Mouse (Mus musculus) liver, adult 2 months (tissue): ENCODE measurements around the gene Vcpkmt. TPM values are rescaled to one million over a fixed set of nuclear protein-coding genes. Genes with fewer than 3 reads are reported as not detected.
A peak's percentile ranks its signal among the peaks of the same experiment; 100 is the strongest.

Experiments used
- DNase-seq: peaks from one replicate; pipeline ENCODE4 v3.0.0-alpha.2; 2011; ENCODE audit warnings: low read depth, low spot score; ENCODE audit errors: extremely low read depth
- H3K27ac ChIP-seq: fragments of 200-500 bp; replicated peaks from 2 replicates; pipeline ENCODE4 v1.5.1; 2012; ENCODE audit warnings: low read depth, mild to moderate bottlenecking, control low read depth, inconsistent platforms, low read length; ENCODE audit not compliant: insufficient read depth
- H3K27me3 ChIP-seq: fragments of 200-500 bp; 2 replicates; pipeline ENCODE4 v1.6.1; 2012; ENCODE audit warnings: mild to moderate bottlenecking, moderate library complexity, low read length, inconsistent platforms; ENCODE audit not compliant: control insufficient read depth, insufficient read depth
- H3K36me3 ChIP-seq: fragments of 200-500 bp; 2 replicates; pipeline ENCODE4 v1.6.1; 2012; ENCODE audit warnings: low read length, inconsistent platforms; ENCODE audit not compliant: control insufficient read depth, insufficient read depth
- H3K4me1 ChIP-seq: fragments of 200-500 bp; 2 replicates; pipeline ENCODE4 v1.6.1; 2011; ENCODE audit warnings: low read length; ENCODE audit not compliant: control insufficient read depth, insufficient read depth
- H3K4me3 ChIP-seq: fragments of 200-500 bp; 2 replicates; pipeline ENCODE4 v1.5.1; 2011; ENCODE audit warnings: low read depth, mild to moderate bottlenecking, control low read depth, low read length, moderate library complexity; ENCODE audit not compliant: insufficient read depth
- H3K79me2 ChIP-seq: fragments of 200-500 bp; 2 replicates; pipeline ENCODE4 v1.6.1; 2012; ENCODE audit warnings: inconsistent platforms, mild to moderate bottlenecking, low read length, moderate library complexity; ENCODE audit not compliant: control insufficient read depth, insufficient read depth
- H3K9ac ChIP-seq: fragments of 200-500 bp; 2 replicates; pipeline ENCODE4 v1.6.1; 2012; ENCODE audit warnings: low read depth, mild to moderate bottlenecking, control low read depth, inconsistent platforms, low read length
- CTCF ChIP-seq: fragments of 200-500 bp; IDR thresholded peaks from 2 replicates; pipeline ENCODE4 v1.5.1; 2011; ENCODE audit warnings: low read depth, low read length, control low read depth
- POLR2A ChIP-seq: fragments of 200-500 bp; IDR thresholded peaks from 2 replicates; pipeline ENCODE4 v1.6.1; 2011; ENCODE audit warnings: low read length, control low read depth; ENCODE audit not compliant: insufficient read depth; ENCODE audit errors: extremely low read depth
- WGBS: fragments of 180-500 bp; shearing (Covaris S2); methylation state at CpG from one replicate; pipeline ENCODE4 v1.1.7; 2018; 5-methylcytosine and 5-hydroxymethylcytosine counted together
- polyA plus RNA-seq: library from polyadenylated mRNA; depleted of rRNA; stranded (reverse); fragments of >200 nt; gene quantifications from 2 replicates; pipeline ENCODE4 v1.2.3, GENCODE M21; 2012
- total RNA-seq: library from RNA; depleted of rRNA; stranded (reverse); fragments of >200 nt; gene quantifications from 2 replicates; pipeline ENCODE4 v1.2.3, GENCODE M21; 2014

Gene Vcpkmt
- total and polyA plus RNA-seq, 2 experiments, result 2.2 to 2.9 TPM

DNA sequence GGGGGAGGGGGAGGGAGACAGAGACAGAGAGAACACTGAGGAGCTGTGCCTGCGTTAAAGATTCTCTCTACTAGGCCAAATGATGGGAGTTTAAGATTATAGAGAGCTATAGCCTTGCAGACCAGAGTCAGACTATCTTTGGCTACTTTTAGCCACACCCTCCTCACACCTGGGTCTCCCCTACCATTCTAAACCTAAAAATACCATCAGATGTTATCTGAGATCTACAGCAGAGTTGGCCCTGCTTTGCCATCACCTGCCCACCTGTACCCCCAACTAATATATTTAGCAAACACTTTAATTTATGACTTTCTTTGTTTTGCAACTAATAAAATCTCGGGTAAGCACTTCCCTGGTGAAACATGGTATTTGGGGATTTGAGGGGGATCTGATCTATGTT, 38.3 kb downstream of the Vcpkmt start:
- TF ChIP-seq CTCF (no peak), POLR2A (no peak)
- 65% methylated on average over 2 of the region's 2 CpGs for WGBS
- H3K4me3 ChIP-seq, result no peak overlapping the region
- no peak for DNase-seq
- H3K27ac ChIP-seq, result no peak overlapping the region
- H3K4me1 ChIP-seq, result no peaks in the 10 kb centered on the region
- H3K9ac ChIP-seq, result no peak overlapping the region
- no peaks in the 10 kb centered on the region for H3K79me2 ChIP-seq
- no peaks in the 10 kb centered on the region for H3K27me3 ChIP-seq
- no peaks in the 10 kb centered on the region for H3K36me3 ChIP-seq

- no peaks in the 10 kb centered on the region; the same call in 1 of the 2 replicates for H3K4me1 ChIP-seq
These were observed 40.5 kb downstream of the Vcpkmt start for GRCm38 (mm10) chr12:69542376-69542775.

DNA sequence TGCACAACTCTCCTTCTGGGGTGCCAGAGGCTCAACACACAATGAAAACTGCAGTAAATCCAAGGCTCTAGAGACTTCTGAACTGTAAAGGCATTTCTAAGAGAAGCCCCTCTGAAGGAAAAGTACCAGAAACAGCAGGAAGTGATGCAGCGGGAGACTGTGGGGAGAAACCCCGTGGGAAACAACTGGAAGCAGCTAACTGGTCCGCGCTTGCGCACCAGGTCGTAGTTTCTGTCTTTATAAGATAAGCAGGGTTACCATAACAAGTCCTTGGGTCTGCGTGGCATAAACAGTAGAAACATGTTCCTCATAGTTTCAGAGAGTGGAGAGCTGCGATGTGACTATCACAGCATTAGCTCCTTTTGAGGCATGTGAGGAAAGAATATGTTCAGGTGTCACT, 41.2 kb downstream of the Vcpkmt start:
- no peaks in the 10 kb centered on the region for H3K36me3 ChIP-seq
- H3K9ac ChIP-seq, result no peak overlapping the region
- no peak overlapping the region for H3K27ac ChIP-seq
- no peaks in the 10 kb centered on the region; the same call in 1 of the 2 replicates for H3K4me1 ChIP-seq
- no peak for TF ChIP-seq CTCF
- TF ChIP-seq POLR2A, result no peak
- H3K27me3 ChIP-seq, result no peaks in the 10 kb centered on the region
- no peak for DNase-seq
- WGBS, result 81% methylated on average over 8 of the region's 8 CpGs
- H3K79me2 ChIP-seq, result no peaks in the 10 kb centered on the region
- H3K4me3 ChIP-seq, result no peak overlapping the region

More at GRCm38 (mm10) chr12:69542376-69542775, 40.5 kb downstream of the Vcpkmt start:
- no peak for DNase-seq
- Histone ChIP-seq H3K27ac (no peak overlapping the region), H3K36me3 (no peaks in the 10 kb centered on the region), H3K9ac (no peak overlapping the region), H3K4me3 (no peak overlapping the region), H3K27me3 (no peaks in the 10 kb centered on the region), H3K79me2 (no peaks in the 10 kb centered on the region)
- TF ChIP-seq POLR2A (no peak), CTCF (no peak)
- WGBS, result 95% methylated on average over 8 of the region's 8 CpGs

DNA sequence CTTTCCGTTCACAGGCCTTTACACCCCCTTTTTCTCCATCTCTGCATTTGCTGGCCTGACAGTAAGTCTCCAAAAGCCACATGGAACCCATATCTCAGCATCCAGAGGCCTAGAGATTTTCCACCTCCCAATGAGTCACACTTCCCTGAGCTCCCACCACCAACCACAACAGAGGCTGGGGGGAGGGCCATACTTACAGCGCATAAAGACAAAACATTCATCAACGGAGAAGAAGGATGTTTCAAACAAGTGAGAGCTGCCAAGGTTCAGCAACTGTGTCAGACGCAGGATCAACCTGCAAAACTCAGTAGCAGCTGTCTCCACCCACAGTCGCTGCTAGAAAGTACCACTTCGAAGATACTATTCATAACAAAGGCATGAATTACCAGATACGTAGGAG, 43.5 kb downstream of the Vcpkmt start:
- DNase-seq, result no peak
- 90% methylated on average over 7 of the region's 7 CpGs for WGBS
- H3K4me3 ChIP-seq, result no peak overlapping the region

DNA sequence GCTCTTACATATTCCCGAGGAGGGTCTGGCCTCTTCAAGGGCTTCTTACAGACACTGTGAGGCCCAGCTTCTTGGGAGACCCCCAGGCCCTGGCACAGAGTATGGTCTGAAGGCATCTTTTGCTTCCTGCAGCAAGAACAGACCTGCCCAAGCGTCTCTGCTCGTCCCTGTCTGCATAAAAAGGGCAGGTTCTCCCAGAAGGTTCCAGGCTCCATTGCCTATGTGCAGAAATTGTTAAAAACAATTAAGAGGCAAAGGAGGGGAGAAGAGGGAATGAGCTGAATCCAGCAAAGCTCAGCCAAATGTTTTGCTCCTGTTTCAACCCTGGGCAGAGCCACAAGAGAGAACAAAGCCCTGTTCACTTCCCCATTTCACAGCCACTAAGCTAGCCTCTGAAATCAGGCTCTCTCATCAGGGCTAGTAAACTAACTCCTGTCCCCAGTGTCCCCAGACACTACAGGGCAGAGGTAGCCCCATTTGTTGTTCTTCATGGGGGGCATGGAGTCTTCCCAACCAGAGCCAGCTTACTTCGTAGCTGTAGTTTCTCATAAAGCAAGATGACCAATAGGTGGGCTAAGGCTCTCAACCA, 44.4 kb downstream of the Vcpkmt start:
- WGBS, result 71% methylated on average over 4 of the region's 4 CpGs
- Histone ChIP-seq H3K4me1 (no peaks in the 10 kb centered on the region; the same call in 1 of the 2 replicates), H3K9ac (peak overlapping the region; percentile 50; the same call in 1 of the 2 replicates), H3K27ac (peak overlapping the region; percentile 42; the same call in 1 of the 2 replicates), H3K36me3 (no peaks in the 10 kb centered on the region), H3K27me3 (no peaks in the 10 kb centered on the region), H3K4me3 (no peak overlapping the region), H3K79me2 (no peaks in the 10 kb centered on the region)
- TF ChIP-seq CTCF, result no peak
- TF ChIP-seq POLR2A, result no peak
- DNase-seq, result no peak

More for the DNA sequence above, 43.5 kb downstream of the Vcpkmt start:
- Histone ChIP-seq H3K36me3 (no peaks in the 10 kb centered on the region), H3K9ac (no peak overlapping the region), H3K4me1 (no peaks in the 10 kb centered on the region; the same call in 1 of the 2 replicates), H3K27me3 (no peaks in the 10 kb centered on the region), H3K79me2 (no peaks in the 10 kb centered on the region), H3K27ac (no peak overlapping the region)
- no peak for TF ChIP-seq POLR2A
- TF ChIP-seq CTCF, result no peak

GRCm38 (mm10) chr12:69537675-69538361, 45.0 kb downstream of the Vcpkmt start:
- peak; percentile 20 for DNase-seq
- Histone ChIP-seq H3K4me1 (no peaks in the 10 kb centered on the region; the same call in 1 of the 2 replicates), H3K27me3 (no peaks in the 10 kb centered on the region), H3K27ac (peak overlapping the region; percentile 42), H3K9ac (peak overlapping the region; percentile 50), H3K4me3 (peak overlapping the region; percentile 41), H3K79me2 (no peaks in the 10 kb centered on the region), H3K36me3 (no peaks in the 10 kb centered on the region)
- WGBS, result 11% methylated on average over 19 of the region's 19 CpGs
- TF ChIP-seq CTCF (no peak), POLR2A (no peak)
